Mouse (Mus musculus) heart, adult 2 months (tissue): ENCODE measurements around the gene 9130213A22Rik.

ENCODE experiments used
- CTCF ChIP-seq: fragments of 200-600 bp; IDR thresholded peaks from 2 replicates; pipeline ENCODE4 v1.8.1; 2022; ENCODE audit warnings: antibody characterized with exemption, mild to moderate bottlenecking, moderate library complexity
- EP300 ChIP-seq: fragments of 200-500 bp; IDR thresholded peaks from 2 replicates; pipeline ENCODE4 v1.6.1; 2011; ENCODE audit warnings: low read depth, low read length, control low read depth; ENCODE audit not compliant: insufficient read depth

GRCm38 (mm10) chr11:69135361-69135760 lies 13.0 kb upstream of the 9130213A22Rik start:
- no peak for TF ChIP-seq EP300
- TF ChIP-seq CTCF = no peak
